Mouse (Mus musculus) urinary bladder, adult 18-20 months (tissue): ENCODE results near the gene Ghrl.
"Not testable (repeated sequence)": the region's sequence is repeated elsewhere in the genome, so short reads cannot be mapped to it uniquely, and the experiment has no call there.

Experiments used
- DNase-seq, 2 experiments: peaks; one replicate each; pipeline ENCODE4 v3.0.0; 2022; ENCODE audit warnings: low spot score in 2 of 2, mixed read lengths in 2 of 2

Gene Ghrl

GRCm38 (mm10) chr6:113719878-113720277 lies at the start of gene Ghrl:
Gene Ghrl, minus strand, starts transcription at chr6:113719880.
- DNase-seq, result no peak

GRCm38 (mm10) chr6:113768804-113769203 lies 49.1 kb upstream of the Ghrl start:
- DNase-seq, result no peak

GRCm38 (mm10) chr6:113761644-113762043 lies 42.0 kb upstream of the Ghrl start:
- peak; percentile 38 to 57 for DNase-seq

- no peak for DNase-seq
These were observed 29.5 kb upstream of the Ghrl start for GRCm38 (mm10) chr6:113749119-113749685.

GRCm38 (mm10) chr6:113748351-113748750 lies 28.7 kb upstream of the Ghrl start:
- DNase-seq, result peak in 1 of 2 experiments; percentile 11

- DNase-seq, result no peak
These were observed 27.6 kb upstream of the Ghrl start for GRCm38 (mm10) chr6:113747284-113747683.

GRCm38 (mm10) chr6:113745117-113745516 lies 25.4 kb upstream of the Ghrl start:
- no peak for DNase-seq

- no peak for DNase-seq
These were observed 23.4 kb upstream of the Ghrl start for GRCm38 (mm10) chr6:113743111-113743510.

- no peak for DNase-seq
These were observed 22.6 kb upstream of the Ghrl start for GRCm38 (mm10) chr6:113742321-113742720.

- no peak for DNase-seq
These were observed 21.7 kb upstream of the Ghrl start for GRCm38 (mm10) chr6:113741425-113741824.

GRCm38 (mm10) chr6:113740236-113741217 lies 20.8 kb upstream of the Ghrl start, which contains the start of gene Sec13:
Gene Sec13, minus strand, starts transcription at chr6:113740743.
- peak; percentile 76 to 90 for DNase-seq

- no peak for DNase-seq
These were observed 17.8 kb upstream of the Ghrl start for GRCm38 (mm10) chr6:113737318-113738046.

- DNase-seq, result no peak
These were observed 11.6 kb upstream of the Ghrl start for GRCm38 (mm10) chr6:113731296-113731695.

- DNase-seq, result no peak
These were observed 8.5 kb upstream of the Ghrl start for GRCm38 (mm10) chr6:113728181-113728580.

GRCm38 (mm10) chr6:113721061-113721460 lies 1.4 kb upstream of the Ghrl start:
- no peak for DNase-seq

GRCm38 (mm10) chr6:113717541-113717940 lies 2.1 kb downstream of the Ghrl start:
- DNase-seq, result no peak

GRCm38 (mm10) chr6:113714797-113715196 lies 4.9 kb downstream of the Ghrl start:
- no peak for DNase-seq

GRCm38 (mm10) chr6:113714276-113714675 lies 5.4 kb downstream of the Ghrl start:
- DNase-seq, result no peak

GRCm38 (mm10) chr6:113713389-113713788 lies 6.3 kb downstream of the Ghrl start:
- not testable (repeated sequence) for DNase-seq

GRCm38 (mm10) chr6:113712718-113713117 lies 7.0 kb downstream of the Ghrl start:
- no peak for DNase-seq

- DNase-seq, result peak in 1 of 2 experiments; percentile 28
These were observed 22.2 kb downstream of the Ghrl start for GRCm38 (mm10) chr6:113697222-113698205.
